Mouse (Mus musculus) midbrain, embryonic 11.5 days (tissue): Measurements from ENCODE around the gene Fign. TPM values are rescaled to one million over a fixed set of nuclear protein-coding genes. Genes with fewer than 3 reads are reported as not detected.
A peak's percentile ranks its signal among the peaks of the same experiment; 100 is the strongest.

Experiments used
- ATAC-seq: fragments of 200-750 bp; cut with Nextera tagmentation; 2 replicates; pipeline ENCODE4 v1.8.0; 2017; ENCODE audit warnings: moderate TSS enrichment, moderate library complexity; ENCODE audit not compliant: low FRiP score
- DNase-seq: peaks from one replicate; pipeline ENCODE4 v3.0.0; 2015; ENCODE audit warnings: low spot score; ENCODE audit errors: missing footprints
- H3K27ac ChIP-seq: fragments of 300-500 bp; sonication (generic); 2 replicates; pipeline ENCODE4 v1.5.1; 2014; ENCODE audit warnings: low read depth, low read length
- H3K27me3 ChIP-seq: fragments of 300-500 bp; sonication (generic); 2 replicates; pipeline ENCODE4 v1.6.1; 2014; ENCODE audit warnings: mild to moderate bottlenecking, low read length, moderate library complexity, mixed read lengths; ENCODE audit not compliant: control insufficient read depth, insufficient read depth
- H3K36me3 ChIP-seq: fragments of 300-500 bp; sonication (generic); 2 replicates; pipeline ENCODE4 v1.6.1; 2014; ENCODE audit warnings: mild to moderate bottlenecking, low read length, moderate library complexity, mixed read lengths; ENCODE audit not compliant: control insufficient read depth, insufficient read depth
- H3K4me1 ChIP-seq: fragments of 300-500 bp; sonication (generic); 2 replicates; pipeline ENCODE4 v1.6.1; 2014; ENCODE audit warnings: low read length; ENCODE audit not compliant: control insufficient read depth, insufficient read depth
- H3K4me2 ChIP-seq: fragments of 300-500 bp; sonication (generic); 2 replicates; pipeline ENCODE4 v1.6.1; 2014; ENCODE audit warnings: mild to moderate bottlenecking, moderate library complexity
- H3K4me3 ChIP-seq: fragments of 300-500 bp; sonication (generic); 2 replicates; pipeline ENCODE4 v1.5.1; 2014; ENCODE audit warnings: low read depth, low read length
- H3K9ac ChIP-seq: fragments of 300-500 bp; sonication (generic); 2 replicates; pipeline ENCODE4 v1.6.1; 2014; ENCODE audit warnings: low read length
- H3K9me3 ChIP-seq: fragments of 300-500 bp; sonication (generic); 2 replicates; pipeline ENCODE4 v1.6.1; 2016; ENCODE audit warnings: low read length; ENCODE audit not compliant: control insufficient read depth
- WGBS: fragments of 180-500 bp; shearing (Covaris S2); extraction: QIAGEN DNeasy Blood & Tissue Kit; methylation state at CpG from one replicate; pipeline ENCODE4 v1.1.7; 2014; 5-methylcytosine and 5-hydroxymethylcytosine counted together
- polyA plus RNA-seq: library from polyadenylated mRNA; unstranded; fragments of >200 nt; fragmentation: Nextera tagmentation; extraction: Ambion mirVana; gene quantifications from 2 replicates; pipeline ENCODE4 v1.2.1, GENCODE M21; 2014

Fign gene
- polyA plus RNA-seq: 15.2 and 17.1 TPM in 2 replicates

- Histone ChIP-seq H3K9me3 (no peaks in the 10 kb centered on the region), H3K4me1 (peaks cover 13% of the 10 kb centered on the region; the same call in 1 of the 2 replicates), H3K27ac (peak within 1 kb of the TSS; percentile 99), H3K27me3 (no peaks in the 10 kb centered on the region), H3K4me3 (peak within 1 kb of the TSS; percentile 75), H3K36me3 (no peaks in the 10 kb centered on the region), H3K9ac (peak within 1 kb of the TSS; percentile 97), H3K4me2 (peak within 1 kb of the TSS; percentile 79)
- DNase-seq (peak; percentile 98), ATAC-seq (peak; percentile 86)
- under 1% methylated on average over 57 of the region's 85 CpGs for WGBS
Measured at GRCm38 (mm10) chr2:64097937-64098617, at the start of gene Fign. Gene Fign, minus strand, starts transcription at chr2:64098038.

- Histone ChIP-seq H3K36me3 (no peaks in the 10 kb centered on the region), H3K27me3 (no peaks in the 10 kb centered on the region), H3K9me3 (no peaks in the 10 kb centered on the region), H3K9ac (no peak overlapping the region), H3K4me2 (no peak overlapping the region), H3K27ac (no peak overlapping the region), H3K4me3 (no peak overlapping the region), H3K4me1 (no peaks in the 10 kb centered on the region)
- ATAC-seq (no peak), DNase-seq (no peak)
- 86% methylated on average over 4 of the region's 4 CpGs for WGBS
Measured at GRCm38 (mm10) chr2:64133597-64133996, 35.8 kb upstream of the Fign start.

GRCm38 (mm10) chr2:64120495-64120894 is 22.7 kb upstream of the Fign start:
- Histone ChIP-seq H3K36me3 (no peaks in the 10 kb centered on the region), H3K4me2 (no peak overlapping the region), H3K9me3 (no peaks in the 10 kb centered on the region), H3K27ac (no peak overlapping the region), H3K9ac (no peak overlapping the region), H3K4me1 (no peaks in the 10 kb centered on the region), H3K27me3 (no peaks in the 10 kb centered on the region), H3K4me3 (no peak overlapping the region)
- DNase-seq (no peak), ATAC-seq (no peak)
- 90% methylated on average over 5 of the region's 5 CpGs for WGBS

- no peak overlapping the region for H3K4me3 ChIP-seq
- H3K9me3 ChIP-seq: no peaks in the 10 kb centered on the region
- H3K27ac ChIP-seq: no peak overlapping the region
- H3K4me1 ChIP-seq: no peaks in the 10 kb centered on the region
- no peak for ATAC-seq
- no peak overlapping the region for H3K9ac ChIP-seq
- 78% methylated on average over 7 of the region's 7 CpGs for WGBS
- H3K4me2 ChIP-seq: no peak overlapping the region
- no peaks in the 10 kb centered on the region for H3K27me3 ChIP-seq
- no peak for DNase-seq
- no peaks in the 10 kb centered on the region for H3K36me3 ChIP-seq
Measured at GRCm38 (mm10) chr2:64116613-64117012, 18.8 kb upstream of the Fign start.

GRCm38 (mm10) chr2:64111133-64111532 is 13.3 kb upstream of the Fign start:
- ATAC-seq: no peak
- H3K27me3 ChIP-seq: no peaks in the 10 kb centered on the region
- peak; percentile 56 for DNase-seq
- 92% methylated on average over 3 of the region's 3 CpGs for WGBS
- H3K9ac ChIP-seq: no peak overlapping the region
- no peaks in the 10 kb centered on the region for H3K4me1 ChIP-seq
- H3K4me3 ChIP-seq: no peak overlapping the region
- no peaks in the 10 kb centered on the region for H3K36me3 ChIP-seq
- H3K9me3 ChIP-seq: no peaks in the 10 kb centered on the region
- no peak overlapping the region for H3K27ac ChIP-seq
- no peak overlapping the region for H3K4me2 ChIP-seq

GRCm38 (mm10) chr2:64109860-64110259 is 12.0 kb upstream of the Fign start:
- DNase-seq (no peak), ATAC-seq (no peak)
- no peaks in the 10 kb centered on the region for H3K27me3 ChIP-seq
- no peak overlapping the region for H3K9ac ChIP-seq
- no peaks in the 10 kb centered on the region for H3K36me3 ChIP-seq
- no peaks in the 10 kb centered on the region for H3K4me1 ChIP-seq
- 82% methylated on average over 4 of the region's 4 CpGs for WGBS
- H3K4me3 ChIP-seq: no peak overlapping the region
- no peak overlapping the region for H3K27ac ChIP-seq
- no peak overlapping the region for H3K4me2 ChIP-seq
- no peaks in the 10 kb centered on the region for H3K9me3 ChIP-seq

GRCm38 (mm10) chr2:64108040-64108439 is 10.2 kb upstream of the Fign start:
- Histone ChIP-seq H3K36me3 (no peaks in the 10 kb centered on the region), H3K27me3 (no peaks in the 10 kb centered on the region), H3K9me3 (no peaks in the 10 kb centered on the region), H3K4me2 (no peak overlapping the region), H3K4me1 (no peaks in the 10 kb centered on the region), H3K4me3 (no peak overlapping the region), H3K9ac (no peak overlapping the region), H3K27ac (no peak overlapping the region)
- ATAC-seq: no peak
- 81% methylated on average over 8 of the region's 8 CpGs for WGBS
- no peak for DNase-seq

- peak overlapping the region; percentile 97 for H3K9ac ChIP-seq
- no peaks in the 10 kb centered on the region for H3K9me3 ChIP-seq
- no peaks in the 10 kb centered on the region for H3K36me3 ChIP-seq
- no peaks in the 10 kb centered on the region for H3K27me3 ChIP-seq
- H3K4me2 ChIP-seq: peak overlapping the region; percentile 79
- H3K27ac ChIP-seq: peak overlapping the region; percentile 99
- ATAC-seq (peak; percentile 86), DNase-seq (peak; percentile 97)
- H3K4me3 ChIP-seq: peak overlapping the region; percentile 75
- WGBS: under 1% methylated on average over 21 of the region's 21 CpGs
- peaks cover 13% of the 10 kb centered on the region; the same call in 1 of the 2 replicates for H3K4me1 ChIP-seq
Measured at GRCm38 (mm10) chr2:64098618-64099320, 931 bp upstream of the Fign start.

GRCm38 (mm10) chr2:64096721-64097411 is 972 bp downstream of the Fign start:
- Histone ChIP-seq H3K9ac (peak overlapping the region; percentile 97), H3K9me3 (no peaks in the 10 kb centered on the region), H3K36me3 (no peaks in the 10 kb centered on the region), H3K4me3 (peak overlapping the region; percentile 75), H3K27me3 (no peaks in the 10 kb centered on the region), H3K4me1 (peaks cover 13% of the 10 kb centered on the region; the same call in 1 of the 2 replicates), H3K4me2 (peak overlapping the region; percentile 79), H3K27ac (peak overlapping the region; percentile 99)
- peak; percentile 12; the same call in 1 of the 2 replicates for ATAC-seq
- peak; percentile 93 for DNase-seq
- WGBS: 0% methylated on average over 12 of the region's 12 CpGs
